Mouse (Mus musculus) right cerebral cortex, postnatal 10 days (tissue): ENCODE results near the gene Atp6v1g2.
"Not testable (repeated sequence)": the region's sequence is repeated elsewhere in the genome, so short reads cannot be mapped to it uniquely, and the experiment has no call there.

ENCODE experiments used
- DNase-seq, 2 experiments: peaks; one replicate each; pipeline ENCODE4 v3.0.0; 2021; ENCODE audit warnings: low spot score in 2 of 2

Gene Atp6v1g2

DNA sequence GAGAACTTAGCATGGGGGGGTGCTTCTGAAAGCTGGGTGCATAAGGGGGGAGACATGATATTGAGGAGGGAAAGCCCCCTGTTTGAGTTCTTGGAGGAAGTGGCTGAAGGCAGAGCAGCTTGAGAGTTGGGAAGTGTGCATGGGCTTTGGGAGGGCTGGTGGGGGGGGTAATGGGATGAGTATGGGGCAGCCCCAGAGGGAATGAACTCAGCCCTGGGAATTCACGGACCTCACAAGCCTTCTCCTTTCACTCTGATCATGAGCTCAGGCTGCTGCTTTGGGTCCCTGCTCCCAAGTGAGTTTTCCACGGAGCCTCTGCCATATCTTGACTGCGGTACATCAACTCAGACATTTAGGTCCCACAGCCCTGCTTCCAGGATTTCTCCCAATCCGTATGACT is 31.0 kb upstream of the Atp6v1g2 start:
- no peak for DNase-seq

DNA sequence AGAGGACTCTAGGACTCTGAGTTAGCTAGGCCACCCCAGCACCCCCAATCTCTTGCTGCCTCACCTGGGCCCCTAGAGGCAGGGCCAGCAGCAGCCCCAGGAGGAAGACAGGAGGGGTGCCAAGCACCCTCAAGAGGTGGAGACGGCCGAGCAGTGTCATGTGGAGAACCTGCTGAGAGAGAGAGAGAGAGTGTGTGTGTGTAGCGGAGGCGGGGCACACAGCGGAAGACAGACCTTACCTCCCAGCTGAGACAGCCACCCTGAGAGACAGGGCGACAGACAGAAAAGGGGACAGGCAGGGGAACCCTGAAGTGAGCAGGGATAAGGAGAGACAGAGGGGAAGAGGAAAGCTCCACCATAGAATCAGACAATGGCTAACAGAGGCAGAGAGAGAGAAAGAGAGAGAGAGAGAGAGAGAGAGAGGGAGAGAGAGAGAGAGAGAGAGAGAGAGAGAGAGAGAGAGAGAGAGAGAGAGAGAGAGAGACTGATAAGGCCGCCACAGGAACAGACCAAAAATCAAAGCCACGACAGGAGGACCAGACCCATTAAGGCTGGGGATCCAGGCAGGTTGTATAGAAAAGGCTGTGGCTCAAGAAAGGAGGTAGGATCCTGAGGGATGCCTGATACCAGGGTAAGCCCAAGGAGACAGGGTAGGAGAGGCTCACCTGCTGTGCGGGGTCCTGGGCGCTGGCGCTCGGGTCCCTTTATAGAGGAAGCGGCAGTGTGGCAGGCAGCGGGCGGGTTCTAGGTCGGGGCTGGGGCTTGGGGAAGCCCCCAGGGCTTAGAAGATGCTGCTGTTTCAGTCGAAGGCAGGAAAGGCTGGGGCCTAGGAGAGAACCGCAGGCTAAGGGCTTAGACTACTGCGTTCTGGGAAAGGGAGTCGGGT is 28.7 kb upstream of the Atp6v1g2 start, which contains the start of gene Lta:
TSS of gene Lta (minus strand) at position 858 of the 886 bp plus-strand sequence.
- no peak for DNase-seq

DNA sequence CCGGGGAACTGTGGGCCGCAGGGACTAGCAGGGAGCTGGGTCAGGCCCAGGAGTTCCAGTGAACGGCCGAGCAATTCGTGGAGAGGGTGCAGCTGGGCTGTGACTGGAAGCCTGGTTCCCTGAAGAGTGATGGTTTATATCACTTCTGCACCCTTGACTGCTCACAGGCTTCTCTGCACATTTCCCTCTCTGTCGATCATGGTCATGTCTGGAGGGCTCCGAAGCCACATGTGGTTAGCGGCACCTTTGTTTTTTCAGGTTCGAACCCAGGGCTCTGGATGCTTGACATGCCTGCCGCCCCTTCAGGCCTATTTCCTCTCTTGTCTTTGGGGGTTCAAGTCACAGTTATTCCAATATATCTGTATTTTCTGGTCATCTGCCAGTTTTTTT is 28.1 kb upstream of the Atp6v1g2 start:
- no peak for DNase-seq

DNA sequence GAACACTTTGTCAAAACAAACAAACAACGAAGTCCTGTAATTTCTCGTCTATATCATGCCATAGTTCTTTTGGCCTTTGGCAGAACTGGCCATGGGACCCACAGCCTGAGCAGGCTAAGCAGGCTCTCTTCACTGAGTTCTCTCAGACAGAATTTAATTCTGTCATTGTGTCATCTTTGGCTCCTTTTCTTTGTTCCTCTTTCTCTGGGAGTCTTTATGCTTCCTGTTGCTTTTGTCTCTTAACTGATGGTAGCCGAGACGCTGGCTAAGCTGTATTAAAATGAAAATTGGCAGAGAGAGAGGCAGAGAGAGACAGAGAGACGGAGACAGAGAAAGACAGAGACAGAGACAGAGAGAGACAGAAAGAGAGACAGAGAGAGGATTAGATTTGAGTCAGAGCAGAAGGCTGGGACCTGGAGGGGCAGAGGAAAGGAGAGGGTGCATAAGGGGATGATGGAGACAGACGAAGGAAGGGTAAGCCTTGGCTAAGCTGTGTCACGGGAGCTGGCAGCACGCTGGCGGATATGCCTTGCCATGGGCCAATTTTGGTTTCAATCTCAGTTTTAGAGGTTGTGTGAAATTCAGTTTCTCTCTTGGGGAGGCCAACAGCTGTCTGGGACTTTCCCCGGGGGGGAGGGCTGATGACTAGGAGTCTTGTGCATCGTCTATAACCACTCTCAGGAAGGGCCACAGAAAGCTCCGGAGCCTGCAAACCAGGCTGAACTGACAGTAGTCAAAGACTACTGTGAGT is 23.5 kb upstream of the Atp6v1g2 start:
- no peak for DNase-seq

DNA sequence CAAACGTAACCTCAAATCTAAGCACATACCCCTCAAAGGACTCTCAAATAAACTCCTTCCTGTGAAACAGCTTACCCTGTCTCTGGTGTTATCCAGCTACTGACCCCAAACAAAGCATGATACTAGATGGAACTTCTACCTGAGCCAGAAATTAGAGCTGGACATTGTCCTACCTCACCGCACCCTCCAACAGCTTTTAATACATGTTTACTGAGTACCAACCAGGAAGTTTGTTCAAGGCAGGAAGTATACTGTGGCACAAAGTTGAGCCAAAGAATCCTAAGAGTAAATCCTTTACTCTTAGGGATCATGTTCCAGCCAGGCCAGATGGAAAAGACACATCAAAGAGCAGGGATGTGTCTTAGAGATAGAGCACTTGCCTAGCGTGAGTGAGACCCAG is 22.9 kb upstream of the Atp6v1g2 start:
- no peak for DNase-seq

DNA sequence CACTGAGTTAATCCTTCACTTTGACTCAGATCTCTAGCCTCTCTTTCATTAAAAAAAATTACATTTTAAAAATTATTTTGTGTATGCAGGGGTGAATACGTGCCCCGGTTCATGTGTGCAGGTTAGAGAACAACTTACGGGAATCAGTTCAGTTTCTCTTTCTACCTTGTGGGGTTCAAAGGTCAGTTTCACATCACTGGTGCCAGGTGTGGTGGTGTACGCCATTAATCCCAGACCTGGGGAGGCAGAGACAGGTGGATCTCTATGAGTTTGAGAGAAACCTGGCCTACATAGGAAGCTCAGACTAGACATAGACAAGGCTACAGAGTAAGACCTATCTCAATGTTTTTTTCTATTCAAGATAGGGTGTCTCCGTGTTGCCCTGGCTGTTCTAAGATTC is 20.4 kb upstream of the Atp6v1g2 start:
- no peak for DNase-seq

GRCm38 (mm10) chr17:35218516-35219193 is 14.8 kb upstream of the Atp6v1g2 start:
- DNase-seq: peak in 1 of 2 experiments; percentile 38

DNA sequence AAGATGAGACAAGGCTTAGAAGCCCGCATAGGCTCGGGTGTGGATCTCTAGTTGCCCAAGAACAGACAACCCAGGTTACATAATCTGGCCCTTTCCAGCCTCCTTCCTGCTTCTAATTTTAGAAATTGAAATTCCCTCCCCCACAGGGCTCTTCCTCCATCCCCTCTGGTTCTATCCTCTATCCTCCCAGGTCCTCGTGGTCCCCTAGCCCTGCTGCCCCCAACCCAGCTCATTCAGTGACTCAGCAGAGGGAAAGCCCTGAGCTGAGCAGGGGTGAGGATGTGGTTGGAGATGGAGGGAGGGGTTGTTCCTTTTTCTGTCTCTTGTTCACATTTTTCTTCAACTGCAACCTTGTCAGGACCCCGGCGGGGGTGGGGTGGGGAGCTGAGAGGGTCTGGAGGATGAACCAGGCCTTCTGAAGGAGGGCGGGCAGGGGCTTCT is 13.8 kb upstream of the Atp6v1g2 start:
- peak in 1 of 2 experiments; percentile 22 for DNase-seq

DNA sequence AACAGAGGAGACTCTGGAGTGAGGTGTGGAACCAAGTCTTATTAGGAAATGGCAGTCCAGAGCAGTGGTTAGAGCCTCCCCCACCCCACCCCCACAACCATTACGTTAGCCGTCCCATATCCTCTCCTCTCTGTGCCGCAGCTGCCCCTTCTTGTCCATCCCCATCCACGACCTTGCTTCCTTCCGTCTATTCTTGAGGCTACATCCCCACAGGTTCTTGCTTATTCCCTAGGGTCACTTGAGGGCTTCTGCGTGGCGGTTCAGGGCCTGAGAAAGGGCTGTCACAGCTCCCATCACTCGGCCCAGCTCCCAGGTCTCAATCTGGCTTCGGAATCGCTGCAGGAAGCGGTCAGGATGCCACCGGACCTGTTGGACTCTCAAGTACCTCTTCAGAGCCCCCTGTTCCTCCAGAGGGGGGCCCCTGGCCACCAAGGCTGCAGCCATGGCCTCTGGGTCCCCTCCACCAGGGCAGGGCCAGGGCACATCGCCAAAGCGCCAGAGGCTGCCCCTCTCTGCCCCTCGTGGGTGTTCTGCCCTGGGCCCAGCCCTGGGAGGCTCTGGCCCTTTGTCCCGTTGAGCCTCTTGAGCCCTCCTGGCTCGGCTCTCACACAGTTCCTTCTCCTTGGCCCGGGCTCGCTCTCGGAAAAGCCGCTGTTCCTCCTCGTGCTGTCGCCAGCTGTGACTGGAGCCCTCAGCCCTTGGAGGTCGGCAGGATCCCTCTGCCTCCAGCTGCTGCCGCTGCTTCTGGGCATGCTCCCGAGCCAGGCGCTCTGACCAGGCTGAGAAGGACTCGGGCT is 13.1 kb upstream of the Atp6v1g2 start, which contains the start of gene Gm16181:
TSS of gene Gm16181 (plus strand) at position 679 of the 797 bp plus-strand sequence.
- DNase-seq: peak in 1 of 2 experiments; percentile 32

DNA sequence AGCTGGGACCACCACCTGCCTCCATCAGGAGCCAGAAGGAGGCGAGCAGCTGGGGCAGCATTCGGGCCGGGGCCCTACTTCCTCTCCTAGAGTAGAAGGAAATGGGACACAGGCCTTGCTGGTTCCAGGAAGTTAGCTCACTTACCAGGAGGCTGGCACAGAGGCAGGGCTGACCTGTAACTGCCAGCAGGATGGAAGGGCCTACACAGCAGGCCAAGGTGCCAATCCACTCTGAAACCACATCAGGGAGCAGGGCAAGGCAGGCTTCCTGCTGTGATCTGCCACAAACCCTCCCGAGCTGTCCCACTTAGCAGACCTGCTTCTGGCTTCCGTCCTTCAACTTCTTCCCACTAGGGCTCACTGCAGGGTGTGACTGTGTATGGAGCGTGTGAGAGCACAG is 11.2 kb upstream of the Atp6v1g2 start:
- DNase-seq: peak in 1 of 2 experiments; percentile 33

- no peak for DNase-seq
Observed at GRCm38 (mm10) chr17:35224641-35225040, 8.8 kb upstream of the Atp6v1g2 start.

DNA sequence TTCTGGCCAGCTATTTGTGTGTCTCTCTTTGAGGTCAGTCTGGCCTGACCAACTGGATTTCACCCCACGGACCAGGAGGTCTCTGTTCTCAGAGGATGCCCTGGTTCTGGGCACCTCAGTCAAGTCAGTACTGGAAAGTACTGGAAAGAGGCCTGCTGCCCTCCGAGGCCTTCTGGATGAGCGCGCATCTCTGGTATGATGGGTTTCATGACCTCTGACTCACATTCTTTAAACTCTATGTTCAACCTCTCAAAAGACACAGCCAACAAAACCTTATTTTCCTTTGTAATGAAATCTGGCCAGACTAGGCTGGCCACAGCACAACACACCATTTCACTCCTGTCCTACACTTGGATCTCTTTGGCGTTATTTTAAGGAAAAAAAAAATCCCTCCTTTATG is 8.0 kb upstream of the Atp6v1g2 start:
- DNase-seq: no peak

GRCm38 (mm10) chr17:35226561-35227046 is 6.9 kb upstream of the Atp6v1g2 start:
- no peak for DNase-seq

DNA sequence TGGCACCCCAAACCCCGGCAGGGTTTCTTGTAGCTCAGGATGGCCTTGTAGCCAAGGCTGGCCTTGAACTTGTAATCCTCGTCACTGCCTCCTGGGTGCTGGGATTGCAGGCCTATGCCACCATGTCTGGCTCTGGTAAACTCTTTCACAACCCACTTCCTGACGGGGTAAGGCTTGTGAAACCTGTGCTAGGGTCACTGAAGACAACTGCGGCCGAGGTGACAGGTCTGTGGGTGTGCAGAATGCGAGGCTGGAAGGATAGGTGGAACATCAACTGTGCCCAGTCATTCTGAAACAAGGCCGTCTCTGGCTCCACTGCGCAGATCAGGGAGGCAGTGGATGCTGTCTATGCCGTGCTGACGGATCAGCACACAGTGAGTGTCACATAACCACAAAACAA is 2.4 kb upstream of the Atp6v1g2 start:
- no peak for DNase-seq

DNA sequence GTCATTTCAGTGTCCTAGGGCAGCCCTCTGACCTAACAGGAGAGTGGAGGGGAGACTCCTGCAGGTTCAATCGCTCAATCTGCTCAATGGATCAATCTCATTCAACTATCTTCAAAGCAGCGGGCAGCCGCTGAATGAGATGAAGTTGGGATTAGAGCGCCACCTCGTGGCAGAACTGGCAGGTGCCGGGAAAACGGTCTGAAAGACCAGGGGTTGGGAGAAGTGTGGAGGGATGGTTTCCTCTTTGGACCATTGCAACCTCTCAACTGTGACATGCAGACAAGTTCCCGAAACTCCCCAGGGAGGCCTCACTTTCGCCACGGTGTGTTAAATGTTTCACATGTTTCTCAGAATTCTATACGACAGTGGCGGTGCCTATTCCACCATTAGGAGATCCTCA is 1.4 kb upstream of the Atp6v1g2 start:
- DNase-seq: peak; percentile 83 to 91

- no peak for DNase-seq
Observed at GRCm38 (mm10) chr17:35232659-35233058, 801 bp upstream of the Atp6v1g2 start.

DNA sequence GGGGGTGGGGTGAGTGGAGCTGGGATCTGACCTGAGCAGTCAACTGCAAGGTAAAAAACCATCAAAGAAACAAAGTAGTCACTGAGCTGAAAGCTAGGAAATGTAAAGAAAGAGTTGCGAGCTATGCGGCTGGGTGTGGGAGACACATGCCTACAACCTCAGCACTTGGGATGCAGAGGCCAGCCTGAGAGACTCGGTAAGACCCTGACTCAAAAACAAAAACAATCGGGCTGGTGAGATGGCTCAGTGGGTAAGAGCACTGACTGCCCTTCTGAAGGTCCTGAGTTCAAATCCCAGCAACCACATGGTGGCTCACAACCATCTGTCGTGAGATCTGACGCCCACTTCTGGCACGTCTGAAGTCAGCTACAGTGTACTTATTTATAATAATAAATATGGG is 630 bp downstream of the Atp6v1g2 start:
- DNase-seq: not testable (repeated sequence)

- no peak for DNase-seq
Observed at GRCm38 (mm10) chr17:35234903-35235302, 1.4 kb downstream of the Atp6v1g2 start.

DNA sequence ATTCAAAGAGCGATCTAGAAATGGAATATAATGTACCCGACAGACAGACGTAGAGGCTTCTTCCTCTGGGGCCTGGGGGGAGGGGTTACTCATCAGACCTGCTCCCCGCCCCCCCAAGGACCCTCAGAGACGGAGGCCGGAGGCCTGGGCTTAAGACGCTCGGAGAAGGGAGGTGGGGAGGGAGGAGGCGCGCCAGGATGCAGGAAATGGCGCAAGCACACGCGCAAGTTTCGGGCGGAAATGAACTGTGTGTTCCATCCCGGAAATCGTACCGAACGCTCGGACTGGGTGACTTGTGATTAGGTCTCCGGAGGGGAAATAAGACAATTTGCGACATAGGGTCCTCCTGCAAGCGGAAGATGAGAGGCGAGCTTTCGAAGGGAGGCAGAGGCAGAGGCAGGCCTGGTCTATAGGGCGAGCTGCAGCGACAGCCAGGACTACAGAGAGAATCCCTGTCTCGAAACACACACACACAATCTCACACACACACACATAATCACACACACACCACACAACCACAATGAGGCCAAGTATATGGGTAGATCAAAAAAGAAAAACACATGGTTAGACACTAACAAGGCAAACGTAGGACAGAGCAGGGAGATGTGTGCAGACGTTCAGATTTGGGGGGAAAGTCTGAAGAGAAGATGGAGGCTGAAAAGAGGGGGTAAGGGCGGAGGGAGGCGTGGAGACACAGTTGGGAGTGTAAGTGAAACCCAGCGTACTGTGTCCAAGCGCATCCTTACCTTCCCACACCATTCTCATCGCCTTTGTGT is 2.3 kb downstream of the Atp6v1g2 start, which contains the start of gene Nfkbil1:
TSS of gene Nfkbil1 (minus strand) at position 179 of the 776 bp plus-strand sequence.
- peak; percentile 96 for DNase-seq

DNA sequence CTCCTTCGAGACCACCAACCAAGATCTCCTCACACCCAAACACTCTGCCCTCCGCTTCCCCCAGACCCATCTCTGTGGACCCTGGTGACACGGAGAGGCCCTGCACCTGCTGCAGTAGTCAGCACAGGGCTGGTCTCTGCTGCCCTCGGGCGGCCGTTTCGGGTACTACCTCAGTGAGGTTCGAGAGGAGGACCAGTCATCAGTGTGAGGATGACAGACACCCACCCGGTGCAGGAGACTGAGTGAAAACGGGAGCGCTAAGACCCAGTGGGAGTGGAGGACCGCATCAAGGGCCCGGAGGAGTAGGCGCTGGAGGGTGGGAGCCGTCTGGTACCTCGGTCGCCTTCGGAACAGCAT is 2.9 kb downstream of the Atp6v1g2 start:
- DNase-seq: peak; percentile 98 to 99
